Mouse (Mus musculus): Measurements from ENCODE around the gene Ddx42. TPM values are rescaled to one million over a fixed set of nuclear protein-coding genes. Genes with fewer than 3 reads are reported as not detected.
"Not testable (repeated sequence)": the region's sequence is repeated elsewhere in the genome, so short reads cannot be mapped to it uniquely, and the experiment has no call there.

The Ddx42 gene
- total RNA-seq, 4 experiments from 2014 or later = 22.8 to 26.9 (median 24.4) TPM

- DNase-seq (ENCODE audit: low spot score in 2 of 2) = no peak
Measured at GRCm38 (mm10) chr11:106201337-106202122, 15.2 kb upstream of the Ddx42 start.

- DNase-seq (ENCODE audit: low spot score in 2 of 2) = no peak
Measured at GRCm38 (mm10) chr11:106202123-106202465, 14.6 kb upstream of the Ddx42 start, which contains the start of gene Strada. Strada (minus strand) TSS chr11:106202168.

- DNase-seq (ENCODE audit: low spot score in 2 of 2) = no peak
Measured at GRCm38 (mm10) chr11:106212771-106213170, 4.0 kb upstream of the Ddx42 start.

DNA sequence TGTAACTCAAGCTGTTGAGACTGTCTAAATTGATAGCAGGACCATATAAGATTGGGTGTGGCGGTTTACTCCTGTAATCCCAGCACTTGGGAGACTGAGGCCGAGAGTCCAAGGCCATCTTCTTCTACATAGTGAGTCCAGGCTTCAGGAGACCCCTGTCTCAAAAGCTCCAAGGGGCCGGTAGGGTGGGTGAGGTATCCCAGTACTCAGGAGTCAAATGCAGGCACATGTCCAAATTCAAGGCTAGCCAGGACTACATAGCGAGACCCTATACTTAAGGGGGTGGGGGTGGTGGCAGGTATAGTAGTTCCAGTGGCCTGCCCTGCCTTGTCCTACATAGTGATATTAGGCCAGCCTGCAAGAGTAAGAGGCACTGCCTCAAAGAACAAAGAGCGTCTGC, 1.9 kb upstream of the Ddx42 start:
- DNase-seq (ENCODE audit: low spot score in 2 of 2) = no peak

DNA sequence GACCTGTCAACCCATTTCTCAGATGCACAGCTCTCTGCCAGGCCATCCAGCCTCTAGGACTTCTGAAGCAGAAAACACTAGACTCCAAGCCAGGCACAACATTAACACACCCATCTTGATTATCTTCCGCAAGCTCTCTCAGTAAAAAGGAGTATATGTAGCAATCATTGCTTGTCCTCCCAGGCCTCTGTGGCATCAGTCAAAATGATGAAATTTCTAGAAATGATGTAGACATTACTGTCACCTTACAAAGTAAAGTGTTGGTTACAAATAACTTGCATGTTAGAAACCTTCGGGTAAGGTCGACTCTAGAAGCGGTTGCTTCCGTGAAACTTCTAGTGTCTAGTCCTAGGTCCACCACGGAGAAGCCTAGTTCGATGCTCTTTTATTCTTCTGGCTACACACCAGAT, 1.3 kb upstream of the Ddx42 start:
- no peak for DNase-seq (ENCODE audit: low spot score in 2 of 2)

- peak; percentile 90 to 95 for DNase-seq (ENCODE audit: low spot score in 2 of 2)
Measured at GRCm38 (mm10) chr11:106215927-106216729, 598 bp upstream of the Ddx42 start, which contains the start of gene Ccdc47. Ccdc47 (minus strand) TSS chr11:106216344.

DNA sequence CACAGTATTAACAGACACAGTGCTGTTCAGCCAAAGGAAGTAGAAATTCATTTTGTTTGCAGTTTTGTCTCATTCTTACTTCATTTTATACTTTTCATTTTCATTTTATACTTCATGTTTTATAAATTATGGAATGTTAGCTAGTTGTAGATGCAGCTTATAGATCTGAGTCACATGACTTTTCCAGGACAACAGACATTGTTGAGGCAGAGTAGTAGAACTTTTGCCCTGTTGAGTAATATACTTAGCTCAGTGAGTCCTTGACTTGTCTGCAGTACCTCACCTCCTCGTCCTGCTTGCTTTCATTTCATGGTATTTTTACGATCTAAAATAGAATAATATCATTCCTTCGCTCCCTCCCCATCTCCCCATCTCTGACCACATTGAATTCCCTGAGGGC, 3.9 kb downstream of the Ddx42 start:
- no peak for DNase-seq (ENCODE audit: low spot score in 2 of 2)

GRCm38 (mm10) chr11:106233978-106234377, 17.3 kb downstream of the Ddx42 start:
- not testable (repeated sequence) for DNase-seq (ENCODE audit: low spot score in 2 of 2)

DNA sequence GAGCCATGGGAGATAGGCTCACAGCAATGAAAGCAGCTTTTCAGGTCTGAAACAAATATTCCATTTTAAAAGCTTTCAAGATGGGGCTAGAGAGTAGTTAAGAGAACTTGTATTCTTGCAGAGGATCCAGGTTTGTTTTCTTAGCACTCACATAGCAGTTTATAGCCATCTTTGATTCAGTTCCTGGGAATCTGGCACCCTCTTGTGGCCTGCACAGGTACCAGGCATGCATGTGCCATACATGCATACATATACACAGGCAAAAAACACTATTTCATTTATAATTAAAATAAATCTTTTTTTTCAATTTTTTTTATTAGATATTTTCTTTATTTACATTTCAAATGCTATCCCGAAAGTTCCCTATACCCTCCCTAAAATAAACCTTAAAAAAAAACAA, 30.1 kb downstream of the Ddx42 start:
- DNase-seq (ENCODE audit: low spot score in 2 of 2) = no peak

GRCm38 (mm10) chr11:106249326-106249725, 32.6 kb downstream of the Ddx42 start:
- DNase-seq (ENCODE audit: low spot score in 2 of 2) = no peak

DNA sequence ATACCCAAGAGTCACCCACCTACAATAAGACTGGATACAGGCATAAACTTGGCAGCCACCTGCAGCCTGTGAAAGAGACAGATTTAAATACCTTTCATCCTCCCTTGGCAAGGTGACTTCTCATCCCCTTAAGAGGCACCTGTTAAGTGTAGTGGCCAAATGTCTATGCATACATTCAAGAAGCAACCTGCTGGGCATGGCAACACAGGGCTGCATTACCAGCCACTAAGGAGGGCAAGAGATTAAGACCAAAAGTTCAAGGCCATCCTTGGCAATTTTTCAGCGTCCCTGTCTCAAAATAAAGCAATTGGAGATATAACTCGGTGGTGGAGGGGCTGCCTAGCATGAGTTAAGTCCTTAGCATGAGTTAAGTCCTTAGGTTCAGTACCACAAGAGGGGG, 38.0 kb downstream of the Ddx42 start:
- DNase-seq (ENCODE audit: low spot score in 2 of 2) = no peak

DNA sequence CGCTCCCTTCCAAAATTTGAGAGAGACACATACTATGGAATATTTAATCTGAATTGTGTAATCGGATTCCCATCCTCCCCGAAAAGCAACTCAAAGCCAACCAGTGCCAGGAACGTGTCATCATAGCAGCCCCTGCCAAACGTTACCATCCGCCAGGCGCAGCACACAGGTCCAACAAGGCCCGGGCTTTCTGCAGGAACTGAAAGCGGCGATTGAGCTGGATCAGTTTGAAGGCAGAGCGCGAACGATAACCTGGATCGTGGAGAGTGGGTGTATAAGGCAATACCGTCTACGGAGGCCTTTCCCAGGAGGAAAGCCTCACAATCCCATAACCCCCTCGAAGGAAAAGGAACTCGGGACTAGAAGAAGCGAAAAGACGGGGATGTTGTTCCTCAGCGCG, 38.4 kb downstream of the Ddx42 start:
- DNase-seq (ENCODE audit: low spot score in 2 of 2) = no peak

GRCm38 (mm10) chr11:106255685-106256451, 39.1 kb downstream of the Ddx42 start, which contains the start of the genes Ftsj3 and Psmc5:
Ftsj3 (minus strand) TSS chr11:106256079.
Psmc5 (plus strand) TSS chr11:106256154.
- peak; percentile 96 to 97 for DNase-seq (ENCODE audit: low spot score in 2 of 2)

GRCm38 (mm10) chr11:106256775-106257174, 40.0 kb downstream of the Ddx42 start:
- DNase-seq (ENCODE audit: low spot score in 2 of 2) = no peak

- DNase-seq (ENCODE audit: low spot score in 2 of 2) = no peak
Measured at GRCm38 (mm10) chr11:106260826-106261450, 44.2 kb downstream of the Ddx42 start.

DNA sequence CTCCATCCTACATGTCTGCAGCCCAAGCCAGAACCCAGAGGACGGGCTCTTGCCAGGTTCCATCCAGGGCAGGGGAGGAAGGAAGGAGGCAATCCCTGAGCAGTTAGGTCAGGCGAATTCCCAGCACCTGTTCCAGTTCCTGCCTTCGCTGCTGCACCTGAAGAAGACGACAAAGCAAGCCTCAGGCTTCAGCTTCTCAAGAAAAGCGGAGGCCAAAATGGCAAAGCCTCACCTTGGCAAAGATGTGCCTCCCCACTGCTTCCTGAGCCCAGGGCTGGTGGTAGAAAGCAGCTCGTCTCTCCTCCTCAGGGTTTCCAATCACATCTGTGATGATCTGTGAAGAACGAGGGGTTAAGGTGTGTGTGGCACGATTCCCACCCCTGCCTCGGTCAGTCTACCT, 47.2 kb downstream of the Ddx42 start:
- no peak for DNase-seq (ENCODE audit: low spot score in 2 of 2)

GRCm38 (mm10) chr11:106264988-106265387, 48.3 kb downstream of the Ddx42 start:
- DNase-seq (ENCODE audit: low spot score in 2 of 2) = no peak

- DNase-seq (ENCODE audit: low spot score in 2 of 2) = no peak
Measured at GRCm38 (mm10) chr11:106265570-106265969, 48.8 kb downstream of the Ddx42 start.

GRCm38 (mm10) chr11:106266431-106266830, 49.7 kb downstream of the Ddx42 start:
- DNase-seq (ENCODE audit: low spot score in 2 of 2) = no peak

- no peak for DNase-seq (ENCODE audit: low spot score in 2 of 2)
Measured at GRCm38 (mm10) chr11:106267311-106267852, 50.7 kb downstream of the Ddx42 start.

GRCm38 (mm10) chr11:106267871-106268270, 51.1 kb downstream of the Ddx42 start:
- DNase-seq (ENCODE audit: low spot score in 2 of 2) = no peak

Measured in gastrocnemius, adult 8-10 months (tissue).